Mouse (Mus musculus) midbrain, embryonic 15.5 days (tissue): ENCODE measurements at regions not wholly inside any gene's neighbourhood (a gene's known extent, or its start where the extent isn't known, plus 50 kb on each side); places are given as distances from the start of the nearest gene placed in this dataset.
A peak's percentile ranks its signal among the peaks of the same experiment; 100 is the strongest.
"Not testable (repeated sequence)": the region's sequence is repeated elsewhere in the genome, so short reads cannot be mapped to it uniquely, and the experiment has no call there.

ENCODE experiments used
- ATAC-seq: fragments of 200-750 bp; cut with Nextera tagmentation; replicated peaks from 2 replicates; pipeline ENCODE4 v1.8.0; 2017; ENCODE audit warnings: moderate TSS enrichment
- H3K27ac ChIP-seq: fragments of 300-500 bp; sonication (generic); 2 replicates; pipeline ENCODE4 v1.5.1; 2015; ENCODE audit warnings: mild to moderate bottlenecking, inconsistent platforms
- H3K27me3 ChIP-seq: fragments of 300-500 bp; sonication (generic); replicated peaks from 2 replicates; pipeline ENCODE4 v1.6.1; 2015; ENCODE audit warnings: inconsistent platforms
- H3K36me3 ChIP-seq: fragments of 300-500 bp; sonication (generic); replicated peaks from 2 replicates; pipeline ENCODE4 v1.6.1; 2015; ENCODE audit warnings: inconsistent platforms
- H3K4me1 ChIP-seq: fragments of 300-500 bp; sonication (generic); 2 replicates; pipeline ENCODE4 v1.6.1; 2015; ENCODE audit warnings: inconsistent platforms
- H3K4me2 ChIP-seq: fragments of 300-500 bp; sonication (generic); 2 replicates; pipeline ENCODE4 v1.6.1; 2015; ENCODE audit warnings: inconsistent platforms, mild to moderate bottlenecking, moderate library complexity
- H3K4me3 ChIP-seq: fragments of 300-500 bp; sonication (generic); 2 replicates; pipeline ENCODE4 v1.5.1; 2015; ENCODE audit warnings: mild to moderate bottlenecking, inconsistent platforms
- H3K9ac ChIP-seq: fragments of 300-500 bp; sonication (generic); 2 replicates; pipeline ENCODE4 v1.6.1; 2015; ENCODE audit warnings: mild to moderate bottlenecking, inconsistent platforms
- H3K9me3 ChIP-seq: fragments of 300-500 bp; sonication (generic); 2 replicates; pipeline ENCODE4 v1.6.1; 2016; ENCODE audit warnings: inconsistent platforms
- WGBS: fragments of 180-500 bp; shearing (Covaris S2); methylation state at CpG from one replicate; pipeline ENCODE4 v1.1.7; 2015; ENCODE audit warnings: mixed read lengths; 5-methylcytosine and 5-hydroxymethylcytosine counted together

- WGBS, result 0% methylated on average over 1 of the region's 1 CpGs
- H3K27ac ChIP-seq, result no peak overlapping the region
These were observed 52.3 kb upstream of the Gpd2 start for GRCm38 (mm10) chr2:57185151-57185550.

GRCm38 (mm10) chr2:57183108-57183507 lies 54.3 kb upstream of the Gpd2 start:
- H3K9me3 ChIP-seq, H3K4me2 ChIP-seq, H3K4me1 ChIP-seq, ATAC-seq, H3K27me3 ChIP-seq, H3K36me3 ChIP-seq, H3K27ac ChIP-seq, H3K9ac ChIP-seq, H3K4me3 ChIP-seq: not testable (repeated sequence)
- WGBS, result 86% methylated on average over 3 of the region's 3 CpGs

More at GRCm38 (mm10) chr2:57185151-57185550, 52.3 kb upstream of the Gpd2 start:
- H3K36me3 ChIP-seq, result no peaks in the 10 kb centered on the region
- H3K27me3 ChIP-seq, result no peaks in the 10 kb centered on the region
- H3K9ac ChIP-seq, result no peak overlapping the region
- no peaks in the 10 kb centered on the region for H3K9me3 ChIP-seq
- H3K4me1 ChIP-seq, result peaks cover 9% of the 10 kb centered on the region
- H3K4me2 ChIP-seq, result no peak overlapping the region
- no peak for ATAC-seq
- no peak overlapping the region for H3K4me3 ChIP-seq

- under 1% methylated on average over 37 of the region's 37 CpGs for WGBS
- Histone ChIP-seq H3K4me1 (peaks cover 9% of the 10 kb centered on the region), H3K4me2 (peak overlapping the region; percentile 48)
These were observed 55.5 kb upstream of the Gpd2 start for GRCm38 (mm10) chr2:57181692-57182541.

GRCm38 (mm10) chr2:57181350-57181691 lies 56.1 kb upstream of the Gpd2 start:
- Histone ChIP-seq H3K9ac (peak overlapping the region; percentile 69), H3K9me3 (no peaks in the 10 kb centered on the region), H3K27ac (peak overlapping the region; percentile 92), H3K4me1 (peaks cover 9% of the 10 kb centered on the region), H3K27me3 (no peaks in the 10 kb centered on the region), H3K4me3 (peak overlapping the region; percentile 65), H3K36me3 (no peaks in the 10 kb centered on the region), H3K4me2 (peak overlapping the region; percentile 48)
- no peak for ATAC-seq
- 12% methylated on average over 4 of the region's 4 CpGs for WGBS

More at GRCm38 (mm10) chr2:57181692-57182541, 55.5 kb upstream of the Gpd2 start:
- no peaks in the 10 kb centered on the region for H3K36me3 ChIP-seq
- no peaks in the 10 kb centered on the region for H3K9me3 ChIP-seq
- H3K27me3 ChIP-seq, result no peaks in the 10 kb centered on the region
- peak overlapping the region; percentile 92 for H3K27ac ChIP-seq
- peak overlapping the region; percentile 69 for H3K9ac ChIP-seq
- peak; percentile 99 for ATAC-seq
- H3K4me3 ChIP-seq, result peak overlapping the region; percentile 65

- Histone ChIP-seq H3K4me3 (no peak overlapping the region), H3K27ac (no peak overlapping the region), H3K36me3 (no peaks in the 10 kb centered on the region), H3K9me3 (no peaks in the 10 kb centered on the region), H3K4me1 (0 out of 2 replicates have a peak, but pooled peaks cover 4% of the 10 kb centered on the region), H3K4me2 (no peak overlapping the region), H3K9ac (no peak overlapping the region), H3K27me3 (no peaks in the 10 kb centered on the region)
- no peak for ATAC-seq
- WGBS, result 86% methylated on average over 6 of the region's 6 CpGs
These were observed 54.3 kb upstream of the Nr4a2 start for GRCm38 (mm10) chr2:57178056-57178455.

GRCm38 (mm10) chr2:57176547-57176946 lies 52.7 kb upstream of the Nr4a2 start:
- H3K4me2 ChIP-seq, result no peak overlapping the region
- no peak overlapping the region for H3K4me3 ChIP-seq
- H3K9me3 ChIP-seq, result no peaks in the 10 kb centered on the region
- WGBS, result 90% methylated on average over 7 of the region's 7 CpGs
- no peak overlapping the region for H3K9ac ChIP-seq
- ATAC-seq, result no peak
- H3K27ac ChIP-seq, result no peak overlapping the region
- 0 out of 2 replicates have a peak, but pooled peaks cover 4% of the 10 kb centered on the region for H3K4me1 ChIP-seq
- H3K27me3 ChIP-seq, result no peaks in the 10 kb centered on the region
- H3K36me3 ChIP-seq, result no peaks in the 10 kb centered on the region

- H3K27me3 ChIP-seq, result no peaks in the 10 kb centered on the region
- no peak overlapping the region for H3K4me2 ChIP-seq
- H3K36me3 ChIP-seq, result no peaks in the 10 kb centered on the region
- H3K4me3 ChIP-seq, result no peak overlapping the region
- H3K4me1 ChIP-seq, result no peaks in the 10 kb centered on the region
- no peak overlapping the region for H3K27ac ChIP-seq
- H3K9me3 ChIP-seq, result no peaks in the 10 kb centered on the region
- ATAC-seq, result no peak
- 79% methylated on average over 1 of the region's 1 CpGs for WGBS
- H3K9ac ChIP-seq, result no peak overlapping the region
These were observed 51.4 kb upstream of the Nr4a2 start for GRCm38 (mm10) chr2:57175219-57175618.
